Mouse (Mus musculus): ENCODE results near the gene Neurod4.
"Not testable (repeated sequence)": the region's sequence is repeated elsewhere in the genome, so short reads cannot be mapped to it uniquely, and the experiment has no call there.

Gene Neurod4

DNA sequence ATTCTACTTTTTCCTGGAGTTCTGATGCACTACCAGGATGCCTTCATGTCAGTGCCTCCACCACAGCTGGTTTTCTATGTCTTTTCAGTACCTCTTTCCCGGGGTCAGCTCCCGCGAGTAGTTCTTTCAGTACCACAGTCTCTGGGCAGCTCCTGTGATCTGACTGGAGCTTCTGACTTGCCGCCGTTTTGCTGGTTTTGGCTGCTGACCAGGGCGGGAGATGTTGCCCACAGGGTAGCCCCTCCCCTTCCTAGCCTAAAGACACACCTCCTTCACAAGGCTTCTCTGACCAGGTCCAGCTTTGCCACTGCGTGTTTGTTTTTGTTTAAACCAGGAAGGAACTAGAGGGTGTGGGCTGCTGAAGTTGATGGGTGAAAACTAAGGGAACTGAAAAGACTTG, at the start of gene Neurod4:
Neurod4 (minus strand) TSS at position 175 of the 400 bp plus-strand sequence.
- no peak for DNase-seq (ENCODE audit: low read depth)

DNA sequence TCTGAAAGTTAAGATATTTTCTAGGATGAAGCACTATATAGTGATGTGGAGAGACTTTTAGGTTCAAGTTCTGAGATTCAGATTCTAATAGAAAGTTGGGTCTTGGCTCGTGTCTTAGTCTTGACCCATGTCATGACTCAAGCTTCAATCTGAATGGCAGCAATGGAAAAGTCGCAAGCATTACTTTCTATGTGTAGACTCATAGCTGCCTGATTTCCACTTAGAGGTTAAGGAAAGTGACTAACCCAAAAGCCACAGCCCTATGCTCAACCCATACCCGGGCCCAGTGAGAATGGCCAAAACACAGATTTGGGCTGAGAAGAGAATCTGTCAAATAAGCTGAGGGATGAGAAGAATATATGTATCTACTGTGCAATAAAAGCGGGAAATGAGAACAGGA, 44.2 kb upstream of the Neurod4 start:
- no peak for DNase-seq (ENCODE audit: low read depth)

DNA sequence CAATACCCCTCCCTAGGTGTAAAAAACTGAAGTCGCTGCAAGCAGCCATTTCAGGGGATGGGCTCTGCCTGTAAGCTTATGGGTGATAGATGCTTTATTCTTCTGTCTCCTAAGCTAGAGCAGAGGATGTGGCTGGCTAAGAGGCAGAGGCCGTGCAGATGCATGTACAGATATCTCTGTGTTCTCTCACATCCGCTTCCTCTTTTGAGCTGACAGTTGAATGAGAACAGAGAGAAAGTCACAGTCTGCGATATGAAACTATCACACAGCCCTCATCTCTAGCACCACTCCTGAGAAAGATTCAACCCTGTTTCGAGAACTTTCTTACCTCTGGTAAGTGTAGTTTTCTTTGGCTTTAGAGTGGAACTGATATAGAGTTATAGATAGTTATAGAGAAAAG, 42.6 kb upstream of the Neurod4 start, which contains the start of gene Tespa1:
Tespa1 (plus strand) TSS at position 234 of the 400 bp plus-strand sequence.
- DNase-seq (ENCODE audit: low read depth) = no peak

DNA sequence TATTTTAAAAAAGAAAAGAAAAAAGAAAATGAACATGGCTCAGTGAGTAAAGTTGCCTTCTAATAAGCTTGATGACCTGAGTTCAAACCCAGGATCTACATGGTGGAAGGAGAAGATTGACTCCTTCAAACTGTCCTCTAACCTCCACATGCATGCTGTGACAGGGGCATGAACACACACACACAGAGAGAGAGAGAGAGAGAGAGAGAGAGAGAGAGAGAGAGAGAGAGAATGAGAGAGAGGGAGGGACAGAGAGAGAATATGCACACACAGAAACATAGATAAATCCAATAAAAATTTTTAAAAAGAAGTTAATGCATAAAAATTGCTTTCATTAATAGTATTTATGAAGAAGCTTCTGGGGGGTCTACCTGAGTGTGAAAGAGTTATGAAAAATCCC, 42.0 kb upstream of the Neurod4 start:
- no peak for DNase-seq (ENCODE audit: low read depth)

DNA sequence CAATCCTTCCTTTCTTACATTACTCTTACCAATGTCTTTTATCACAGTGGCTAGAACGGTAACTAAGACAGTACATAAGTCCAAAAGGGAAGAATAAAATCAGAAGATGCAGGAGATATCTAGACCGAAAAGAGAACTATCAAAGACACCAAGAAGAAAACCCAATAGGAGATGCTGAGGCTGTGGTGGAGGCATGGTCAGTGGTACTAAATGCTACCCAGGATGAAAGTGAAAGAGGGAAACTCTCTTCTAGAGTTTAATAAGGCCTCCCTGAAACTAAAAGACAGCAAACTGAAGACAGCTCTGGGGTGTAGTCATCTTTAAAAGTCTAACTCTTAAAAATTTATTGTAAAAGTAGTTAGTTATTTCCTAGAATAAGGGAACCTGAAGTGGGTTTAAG, 40.7 kb upstream of the Neurod4 start:
- no peak for DNase-seq (ENCODE audit: low read depth)

DNA sequence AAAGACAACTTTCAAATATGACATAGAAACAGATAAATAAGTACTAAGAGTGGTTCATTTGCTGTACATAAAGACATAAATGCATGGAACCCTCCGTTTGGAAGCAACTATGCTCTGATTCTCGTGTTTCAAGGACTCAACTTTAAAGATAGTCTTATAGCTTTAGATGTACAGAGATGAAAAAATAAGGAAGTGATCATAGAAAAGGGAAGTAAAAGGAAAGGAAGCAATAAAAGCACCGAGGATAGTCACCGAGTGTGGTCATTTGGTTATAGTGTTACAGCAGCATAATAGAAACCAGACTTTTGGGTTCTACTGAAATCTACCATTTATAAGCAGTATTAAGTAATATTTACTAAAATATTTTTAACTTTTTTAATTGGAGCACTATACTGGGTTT, 38.7 kb upstream of the Neurod4 start:
- DNase-seq (ENCODE audit: low read depth) = no peak

DNA sequence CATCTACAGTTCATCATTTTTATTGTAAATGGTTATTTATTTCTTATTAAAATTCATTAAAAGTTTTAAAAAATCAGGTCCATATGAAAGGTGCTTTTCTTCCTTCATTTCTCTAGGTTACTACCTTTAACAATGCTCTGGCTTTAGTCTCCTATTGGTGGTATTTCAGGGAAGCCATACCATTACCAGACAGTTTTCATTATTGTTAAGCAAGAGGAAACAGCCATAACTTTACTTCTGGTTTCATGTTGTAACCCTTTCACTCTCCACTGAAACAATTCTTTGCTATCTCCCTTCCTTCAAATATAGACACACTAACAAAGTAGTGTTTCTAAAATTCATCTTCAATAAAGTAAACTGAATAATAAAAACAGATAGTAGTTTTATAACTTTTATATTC, 35.8 kb upstream of the Neurod4 start:
- no peak for DNase-seq (ENCODE audit: low read depth)

DNA sequence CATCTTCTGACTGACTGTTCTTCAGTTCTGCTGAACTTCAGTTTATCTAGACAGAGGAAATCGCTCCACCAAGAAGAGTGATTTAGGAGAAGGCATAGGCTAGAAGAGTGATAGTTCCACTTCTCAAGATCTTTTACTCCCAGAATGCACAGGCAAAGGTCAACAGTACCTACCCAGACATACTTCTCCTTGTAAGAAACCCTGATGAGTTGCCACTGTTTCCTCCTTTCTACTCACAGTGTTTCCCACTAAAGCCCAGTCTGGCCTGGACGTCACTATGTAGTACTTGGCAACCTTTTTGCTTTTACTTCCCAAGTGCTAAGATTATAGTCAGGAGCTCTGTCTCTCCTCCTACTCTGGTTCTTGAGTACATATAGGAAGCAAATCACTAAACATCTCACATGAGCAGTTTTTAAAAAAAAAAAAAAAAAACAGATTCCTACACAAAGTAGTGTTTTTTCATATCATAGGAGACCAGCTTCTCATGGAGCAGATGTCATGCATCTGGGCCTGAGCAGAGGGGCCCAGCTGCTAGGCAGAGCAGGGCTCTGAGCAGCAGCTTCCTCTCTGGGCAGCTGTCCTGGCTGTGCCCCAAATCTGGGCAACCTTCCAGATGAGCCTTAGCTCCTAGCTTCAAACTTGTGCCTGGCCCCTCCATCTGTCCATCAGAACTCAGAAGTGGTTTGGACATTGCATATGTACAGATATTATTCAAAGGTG, 34.2 kb upstream of the Neurod4 start:
- no peak for DNase-seq (ENCODE audit: low read depth)

DNA sequence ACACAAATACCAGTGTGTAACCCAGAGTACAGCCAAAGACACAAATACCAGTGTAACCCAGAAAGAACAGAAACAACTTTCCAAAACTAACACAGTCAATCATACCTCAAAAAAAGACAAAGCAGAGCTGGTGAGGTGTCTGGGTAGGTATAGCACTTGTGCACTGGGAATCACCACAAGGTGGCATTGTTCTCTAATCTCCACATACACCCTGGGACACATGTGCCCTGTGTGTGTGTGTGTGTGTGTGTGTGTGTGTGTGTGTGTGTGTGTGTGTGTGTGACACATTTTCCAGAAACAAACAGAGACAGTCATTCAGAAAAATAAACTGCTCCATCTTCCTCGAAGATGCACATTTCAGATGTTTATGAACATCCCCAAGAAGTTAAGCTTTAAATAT, 33.5 kb upstream of the Neurod4 start:
- no peak for DNase-seq (ENCODE audit: low read depth)

DNA sequence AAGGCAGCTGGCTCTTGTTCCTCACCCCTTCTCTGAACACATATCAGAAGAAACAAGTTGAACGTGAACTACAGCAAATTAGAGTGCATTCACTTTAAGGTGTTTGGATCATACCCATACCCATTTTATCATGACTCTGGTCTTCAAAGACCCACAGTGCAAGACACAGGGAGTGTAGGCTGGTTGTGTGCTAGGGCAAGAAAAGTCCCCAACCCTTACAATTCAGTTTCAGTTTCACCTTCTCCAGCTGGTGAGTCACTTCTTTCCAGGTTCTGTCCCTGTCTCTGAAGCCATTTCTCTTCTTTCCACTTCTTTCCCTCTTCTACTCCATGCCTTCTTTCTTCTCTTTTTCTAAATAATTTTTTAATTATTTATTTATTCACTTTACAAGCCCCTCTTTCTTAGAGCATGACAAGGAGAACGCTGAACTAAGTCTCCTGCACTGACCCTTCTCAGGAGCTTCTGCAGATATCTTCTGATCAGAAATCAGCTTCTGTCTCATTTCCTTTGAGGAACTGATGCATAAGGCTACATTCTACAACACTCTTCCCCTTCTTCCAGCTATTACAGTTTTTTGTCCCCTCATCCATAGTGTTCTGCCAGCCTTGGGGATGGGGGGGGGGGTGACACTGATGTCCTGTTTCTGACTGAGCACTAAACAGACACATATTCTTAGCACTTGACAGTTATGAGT, 31.6 kb upstream of the Neurod4 start:
- no peak for DNase-seq (ENCODE audit: low read depth)

DNA sequence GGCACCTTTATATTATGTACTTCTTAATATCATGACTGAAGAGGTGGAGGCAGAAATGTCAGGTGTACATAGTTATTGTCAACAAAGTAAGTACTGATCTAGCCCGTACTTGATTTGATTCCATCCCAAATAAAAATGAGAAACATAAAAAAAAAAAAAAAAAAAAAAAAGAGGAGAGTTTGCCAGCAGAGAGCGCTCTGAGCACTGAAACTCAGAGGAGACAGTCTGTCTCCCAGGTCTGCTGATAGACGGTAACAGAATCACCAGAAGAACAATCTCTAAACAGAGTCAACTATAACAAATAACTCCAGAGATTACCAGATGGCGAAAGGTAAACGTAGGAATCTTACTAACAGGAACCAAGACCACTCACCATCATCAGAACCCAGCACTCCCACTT, 24.1 kb upstream of the Neurod4 start:
- not testable (repeated sequence) for DNase-seq (ENCODE audit: low read depth)

DNA sequence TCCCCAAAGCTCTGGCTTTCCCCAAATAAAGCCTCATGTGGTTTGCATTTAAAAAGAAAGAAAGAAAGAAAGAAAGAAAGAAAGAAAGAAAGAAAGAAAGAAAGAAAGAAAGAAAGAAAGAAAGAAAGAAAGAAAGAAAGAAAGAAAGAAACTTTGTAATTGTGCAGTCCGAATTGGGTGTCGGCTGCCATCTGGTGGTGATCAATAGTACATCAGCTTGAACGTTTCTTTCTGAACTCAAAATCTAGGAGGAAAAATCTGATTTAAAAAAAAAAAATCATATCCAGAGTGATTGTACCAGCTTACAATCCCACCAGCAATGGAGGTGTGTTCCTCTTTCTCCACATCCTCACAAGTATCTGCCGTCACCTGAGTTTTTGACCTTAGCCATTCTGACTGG, 18.7 kb upstream of the Neurod4 start:
- not testable (repeated sequence) for DNase-seq (ENCODE audit: low read depth)

DNA sequence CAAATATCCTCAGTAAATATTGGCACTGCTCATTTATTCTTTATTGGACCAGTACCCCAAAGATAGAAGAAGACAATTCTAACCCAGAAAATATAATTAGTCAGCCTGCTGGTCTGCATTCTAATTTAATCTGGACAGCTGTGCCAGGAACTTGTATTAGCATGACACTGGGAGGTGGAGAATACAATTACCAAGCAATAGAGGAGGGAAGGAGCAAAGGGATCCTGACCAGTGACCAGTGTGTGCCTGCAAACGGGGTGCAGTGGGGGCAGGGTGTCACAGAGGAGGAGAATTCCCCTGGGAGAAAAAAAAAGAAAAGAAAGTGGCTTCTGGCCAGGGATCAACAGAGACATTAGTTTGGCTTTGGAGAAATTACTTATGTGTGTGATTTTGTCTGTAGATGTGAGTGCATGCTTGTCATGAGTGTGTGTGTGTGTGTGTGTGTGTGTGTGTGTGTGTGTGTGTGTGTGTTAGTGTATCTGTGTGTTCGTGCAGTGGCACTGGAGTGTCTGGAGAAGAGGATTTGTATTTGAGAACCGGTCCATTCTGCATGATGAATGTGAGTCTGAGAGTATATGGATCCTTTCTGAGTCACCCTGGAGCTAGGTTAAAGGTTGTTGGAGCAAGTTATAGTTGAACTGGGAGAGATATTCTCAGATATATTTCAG, 13.8 kb upstream of the Neurod4 start:
- no peak for DNase-seq (ENCODE audit: low read depth)

DNA sequence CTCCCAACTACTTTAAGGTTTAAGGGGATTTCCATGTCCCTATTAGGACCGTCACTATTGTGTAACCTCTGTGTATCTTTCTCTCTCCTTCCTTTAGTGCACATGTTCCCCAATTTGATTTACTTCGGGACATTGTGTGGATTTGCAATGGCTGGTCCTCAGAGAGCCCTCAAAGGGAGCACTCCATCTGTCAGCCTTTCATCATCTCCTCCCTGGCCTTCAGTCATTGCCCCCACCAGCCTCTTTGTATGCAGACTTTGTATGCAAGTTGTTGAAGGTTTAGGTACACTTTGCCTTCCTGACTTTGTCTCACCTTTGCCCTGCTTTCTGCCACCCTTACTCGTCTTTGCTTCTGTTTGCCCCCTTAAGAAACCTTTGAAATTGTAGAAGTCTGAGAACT, 8.0 kb upstream of the Neurod4 start:
- DNase-seq (ENCODE audit: low read depth) = no peak

DNA sequence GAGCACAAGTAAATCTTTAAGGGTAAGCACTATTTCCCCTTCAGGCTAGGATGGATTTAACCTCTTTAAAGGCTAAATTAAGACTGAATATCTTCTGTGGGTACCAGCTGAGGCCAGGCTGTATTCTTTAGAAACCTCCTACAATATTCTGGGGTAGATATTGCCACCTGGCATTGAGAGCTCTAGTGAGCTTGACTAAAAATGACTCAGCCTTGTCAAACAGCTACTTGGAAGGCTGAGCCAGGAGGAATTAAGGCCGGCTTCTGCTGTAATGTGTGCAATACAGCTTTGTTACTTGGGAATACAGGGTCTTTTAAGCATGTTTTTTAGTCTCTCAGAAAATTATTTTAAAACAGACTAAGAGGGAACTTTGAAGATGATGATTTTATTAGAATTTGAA, 7.2 kb upstream of the Neurod4 start:
- no peak for DNase-seq (ENCODE audit: low read depth)

DNA sequence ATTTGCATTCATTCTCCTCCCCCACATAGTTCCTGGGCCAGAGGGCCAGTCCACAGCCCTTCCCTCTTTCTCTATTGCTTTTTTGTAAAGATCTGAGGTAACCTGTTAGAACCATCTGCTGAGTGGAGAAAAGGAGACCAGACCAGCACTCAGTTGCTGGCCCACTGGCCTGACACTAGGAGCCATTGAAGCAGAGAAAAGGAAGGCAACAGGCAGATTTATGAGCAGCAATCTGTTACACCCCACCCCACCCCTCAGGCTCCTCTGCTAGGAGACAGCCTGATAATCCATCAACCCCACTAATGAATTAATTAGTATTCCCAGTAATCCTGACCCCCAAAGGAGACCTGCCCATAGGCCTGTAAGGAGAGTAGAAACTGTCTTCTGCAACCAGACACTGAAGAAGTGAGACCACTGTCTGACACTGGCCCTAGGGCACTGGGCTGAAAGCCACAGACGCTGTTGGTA, 2.0 kb upstream of the Neurod4 start:
- no peak for DNase-seq (ENCODE audit: low read depth)

DNA sequence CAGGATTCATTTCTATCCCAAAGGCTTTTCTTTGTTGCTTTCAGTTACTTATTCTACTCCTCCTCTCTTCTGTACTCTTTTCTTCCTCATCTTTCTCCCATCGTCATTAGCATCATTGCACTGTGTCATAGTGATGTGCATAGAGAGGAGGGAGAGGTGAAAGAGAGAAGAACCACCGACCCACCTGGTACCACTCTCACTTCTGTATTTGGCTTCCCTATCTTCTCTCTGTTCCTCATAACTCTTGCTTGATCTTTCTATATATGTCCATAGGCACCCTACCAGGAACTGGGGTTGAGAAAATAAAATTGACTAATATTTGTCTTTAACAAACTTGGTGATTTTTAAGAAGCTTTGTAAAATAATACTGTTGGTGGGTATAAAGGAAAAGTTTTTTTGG, 3.5 kb downstream of the Neurod4 start:
- DNase-seq (ENCODE audit: low read depth) = no peak

DNA sequence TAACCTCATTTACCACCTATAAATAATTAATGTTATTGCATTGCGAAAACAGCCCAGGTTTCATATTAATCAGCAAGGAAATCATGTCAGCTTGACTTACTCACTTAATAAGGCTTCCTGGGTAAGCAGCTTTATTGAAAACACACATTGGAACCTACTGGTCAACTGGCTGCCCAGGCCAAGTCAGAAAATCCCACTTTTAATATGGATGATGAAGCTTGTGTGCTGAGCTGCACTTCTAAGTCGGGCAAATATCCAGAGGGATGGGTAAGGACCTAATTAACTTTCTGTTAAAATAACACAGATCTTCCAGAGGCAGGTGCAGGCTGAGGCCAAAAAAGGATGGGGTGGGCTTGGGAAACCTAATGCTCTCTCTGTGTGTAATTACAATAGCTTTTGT, 4.3 kb downstream of the Neurod4 start:
- DNase-seq (ENCODE audit: low read depth) = no peak

DNA sequence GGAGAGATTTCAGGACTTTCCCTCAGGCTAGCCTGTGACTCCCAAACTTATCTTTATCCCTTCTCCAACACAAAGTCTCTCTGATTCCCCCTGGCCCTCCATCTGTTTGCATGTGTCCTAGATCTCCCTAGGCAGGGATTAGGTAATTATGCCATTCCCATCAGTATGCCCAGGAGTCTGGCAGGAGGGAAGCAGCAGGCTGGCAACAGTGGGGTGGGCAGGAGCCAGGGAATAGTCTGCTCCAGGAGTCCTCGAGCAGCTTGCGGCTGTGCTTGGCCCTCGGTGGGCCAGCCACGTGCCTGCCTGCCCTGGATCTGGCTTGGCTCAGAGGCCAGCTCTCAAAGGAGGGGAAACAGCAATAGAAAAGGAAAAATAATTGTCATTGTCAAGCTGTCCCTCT, 16.8 kb downstream of the Neurod4 start:
- DNase-seq (ENCODE audit: low read depth) = no peak

DNA sequence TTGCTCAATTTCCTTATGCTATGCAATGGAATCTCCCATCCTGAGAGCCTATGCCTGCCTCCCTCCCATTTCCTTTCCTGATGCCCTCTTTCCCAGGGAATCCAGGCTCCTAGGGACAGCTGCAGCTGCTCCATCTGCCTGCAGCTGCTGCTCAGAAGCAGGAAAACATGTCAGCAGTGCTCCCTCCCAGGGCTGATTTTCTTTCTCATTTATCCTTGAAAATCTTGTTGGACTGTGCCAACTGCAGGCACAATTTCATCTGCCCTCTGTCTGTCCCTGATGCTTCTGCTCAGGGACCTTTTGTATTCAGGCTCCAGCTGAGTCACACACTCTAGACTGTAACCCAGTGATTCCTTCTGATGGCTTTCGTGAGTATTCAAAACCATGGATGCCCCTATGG, 20.6 kb downstream of the Neurod4 start:
- no peak for DNase-seq (ENCODE audit: low read depth)

DNA sequence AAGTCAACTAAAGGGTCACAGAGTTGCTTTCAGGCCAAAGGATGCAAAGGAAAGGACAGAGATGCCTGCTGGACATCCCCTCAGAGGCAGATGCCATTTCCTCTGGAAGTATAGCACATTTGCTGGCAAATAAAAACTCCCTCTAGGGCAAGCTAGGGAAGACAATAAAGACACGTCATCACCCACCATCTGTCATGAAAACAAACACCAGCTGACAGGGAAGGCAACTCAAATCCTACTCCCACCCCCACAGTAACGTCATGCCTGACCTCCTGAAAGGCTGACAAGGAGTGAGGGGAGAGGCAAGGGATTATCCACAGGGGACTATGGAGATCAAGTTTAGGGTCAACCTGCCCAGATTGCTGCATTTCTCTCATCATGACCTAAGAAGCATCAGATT, 35.8 kb downstream of the Neurod4 start:
- DNase-seq (ENCODE audit: low read depth) = no peak

DNA sequence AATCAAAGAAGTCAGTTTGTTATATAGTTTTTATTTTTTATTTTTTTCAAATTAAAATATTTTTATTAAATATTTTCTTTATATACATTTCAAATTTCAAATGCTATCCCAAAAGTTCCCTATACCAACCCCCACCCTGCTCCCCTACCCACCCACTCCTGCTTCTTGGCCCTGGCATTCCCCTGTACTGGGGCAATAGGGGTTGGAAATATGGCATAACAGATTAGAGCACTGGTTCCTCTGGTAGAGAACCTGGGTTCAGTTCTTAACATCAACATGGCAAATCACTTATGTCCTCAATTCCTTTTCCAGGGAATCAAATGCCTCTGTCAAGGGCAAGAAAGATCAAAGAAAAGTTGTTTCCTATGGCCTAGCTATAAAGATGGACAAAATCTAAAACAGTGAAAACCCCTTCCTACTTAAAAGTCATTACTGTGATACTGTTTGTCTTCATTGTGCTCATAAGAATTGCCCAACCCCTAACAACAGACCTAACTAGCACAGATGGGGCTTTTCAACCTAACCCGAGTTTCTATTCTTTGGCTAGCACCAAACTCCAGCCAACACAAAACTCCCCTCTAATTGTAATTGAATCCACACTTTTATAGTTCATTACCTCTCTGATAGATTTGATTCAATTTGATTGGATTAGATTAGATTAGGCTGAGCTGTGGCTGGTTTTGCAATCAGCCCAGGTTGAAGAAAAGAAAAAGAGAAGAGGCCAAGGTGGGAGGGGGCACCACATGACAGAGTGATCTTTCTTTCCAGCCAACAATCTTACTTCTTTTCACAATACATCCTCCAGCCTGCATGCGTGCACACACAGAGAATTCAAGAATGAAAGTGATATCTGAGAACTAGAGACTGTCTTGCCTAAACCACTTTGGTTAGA, 41.5 kb downstream of the Neurod4 start:
- no peak for DNase-seq (ENCODE audit: low read depth)

Data from fibroblast of lung, adult 2 months (primary cell).